In the genomic region with DNA sequence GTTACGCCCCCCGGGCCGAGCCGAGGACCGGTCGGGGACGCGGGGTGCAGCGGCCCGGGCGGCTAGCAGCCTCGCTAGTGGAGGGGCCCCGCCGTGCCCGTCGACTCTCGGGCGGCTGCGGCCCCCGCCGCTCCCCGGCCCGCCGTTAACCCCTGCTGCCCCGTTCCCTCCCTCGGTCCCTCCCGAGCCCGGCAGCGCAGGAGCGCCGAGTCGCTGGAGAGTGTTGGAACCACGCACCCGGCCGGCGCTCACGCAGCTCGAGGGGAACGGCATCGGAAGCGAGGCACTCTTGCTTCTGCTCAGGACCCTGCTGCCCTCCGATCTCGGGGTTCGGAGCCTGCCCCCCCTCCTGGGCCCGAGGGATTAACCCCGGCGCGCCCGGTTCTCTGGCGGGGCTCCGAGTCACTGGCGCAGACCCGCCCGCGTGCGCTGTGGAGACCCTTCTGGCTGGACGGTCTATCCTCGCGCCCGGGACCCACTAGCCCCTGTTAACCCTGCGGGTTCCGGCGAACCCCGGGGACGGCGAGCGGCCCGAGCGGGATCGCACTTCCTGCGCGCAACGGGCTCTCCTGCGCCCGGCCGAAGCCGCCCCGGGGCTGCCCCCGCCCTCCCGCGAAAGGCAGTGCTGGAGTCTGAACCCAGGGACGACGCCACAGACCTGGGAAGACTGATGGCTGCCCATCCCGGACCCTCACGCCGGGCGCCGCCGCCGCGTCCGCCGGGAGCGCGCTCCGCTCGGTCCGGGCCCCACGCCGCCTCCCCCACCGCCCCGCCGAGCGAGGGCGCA, we compare ENCODE assay signal across 8 mouse cellular contexts. TPM values are rescaled to one million over a fixed set of nuclear protein-coding genes. Genes with fewer than 3 reads are reported as not detected.
DNase-seq lines count a peak whose midpoint lies in the region; ATAC-seq and TF ChIP-seq lines count a peak whose summit lies in the region.

No protein-coding gene starts in this region.

- H3K4me3 ChIP-seq in cerebellum, adult 2 months (replicated peaks; ENCODE audit: insufficient read depth, low read depth, low read length): peak overlapping the region; percentile 19
- peak overlapping the region; percentile 57 for H3K4me3 ChIP-seq in limb, embryonic 15.5 days

- H3K27me3 ChIP-seq in cerebellum, adult 2 months (ENCODE audit: control insufficient read depth, insufficient read depth, low read length): peaks cover 4% of the 10 kb centered on the region; the same call in 1 of the 2 replicates
- peaks cover 86% of the 10 kb centered on the region for H3K27me3 ChIP-seq in limb, embryonic 15.5 days

- no peak for TF ChIP-seq POLR2A in cerebellum, adult 2 months (IDR thresholded peaks at IDR 0.05; ENCODE audit: borderline replicate concordance, insufficient read depth, low read length)

- H3K36me3 ChIP-seq in limb, embryonic 15.5 days: no peaks in the 10 kb centered on the region

- no peak for DNase-seq in cerebellum, adult 2 months
- no peak for DNase-seq in cerebellum, postnatal 25 days
- peak; percentile 13 for DNase-seq in thymus, postnatal 25 days
- no peak for DNase-seq in thymus, adult 18-20 months
- no peak for DNase-seq in right cerebral cortex, postnatal 4 days
- DNase-seq in MN1 (ENCODE audit: low spot score): no peak

- H3K4me1 ChIP-seq in cerebellum, adult 2 months (ENCODE audit: control insufficient read depth, insufficient read depth, low read length): no peaks in the 10 kb centered on the region
- H3K4me1 ChIP-seq in limb, embryonic 15.5 days: peaks cover 26% of the 10 kb centered on the region

- H3K9me3 ChIP-seq in limb, embryonic 15.5 days: no peaks in the 10 kb centered on the region

- ATAC-seq in limb, embryonic 15.5 days (ENCODE audit: insufficient number of reproducible peaks, low FRiP score, low TSS enrichment, low read depth): peak; percentile 12; the same call in 1 of the 2 replicates
- ATAC-seq in CD4-positive, CD25-positive, alpha-beta regulatory T cell, adult 4 months: no peak

- peak overlapping the region; percentile 47 for H3K9ac ChIP-seq in limb, embryonic 15.5 days

- H3K4me2 ChIP-seq in limb, embryonic 15.5 days: peak overlapping the region; percentile 98

- no peak for TF ChIP-seq CTCF in cerebellum, adult 2 months (IDR thresholded peaks at IDR 0.05; ENCODE audit: borderline replicate concordance, insufficient read depth, low read depth, low read length)

- no peak overlapping the region for H3K27ac ChIP-seq in cerebellum, adult 2 months (ENCODE audit: insufficient read depth, low read length)
- no peak overlapping the region for H3K27ac ChIP-seq in limb, embryonic 15.5 days

- under 1% methylated on average over 102 of the region's 105 CpGs for WGBS in cerebellum, adult 2 months
- under 1% methylated on average over 63 of the region's 105 CpGs for WGBS in limb, embryonic 15.5 days

RNA-seq across cellular contexts. Expression of a gene that starts 14.8 kb away (rescaled TPM):
- polyA plus RNA-seq in cerebellum, adult 2 months (2012; rRNA removed): 64.5 and 76.4 TPM in 2 replicates
- 10.2 and 10.9 TPM in 2 replicates for polyA plus RNA-seq in limb, embryonic 15.5 days (2015; fragmentation: Nextera tagmentation; extraction: Ambion mirVana)
- polyA plus RNA-seq in CD4-positive, CD25-positive, alpha-beta regulatory T cell, adult 4 months (2017; shearing (Covaris generic)): under 1 TPM; 0.19 to 0.22 TPM
